Mouse (Mus musculus): ENCODE data around the gene Asap2. TPM values are rescaled to one million over a fixed set of nuclear protein-coding genes. Genes with fewer than 3 reads are reported as not detected.

The Asap2 gene
- polyA plus RNA-seq, 1 experiment from 2014 or later = 3.1 TPM

GRCm38 (mm10) chr12:21112453-21112857 is 122.2 kb downstream of the Asap2 start:
- H3K27ac ChIP-seq = no peak overlapping the region
- H3K36me3 ChIP-seq = no peaks in the 10 kb centered on the region
- no peaks in the 10 kb centered on the region for H3K9me3 ChIP-seq (replicated peaks)
- H3K4me3 ChIP-seq = peak overlapping the region; percentile 69
- 2% methylated on average over 17 of the region's 17 CpGs for WGBS (ENCODE audit: insufficient replicate concordance)
- peak overlapping the region; percentile 75 for H3K9ac ChIP-seq
- H3K27me3 ChIP-seq (replicated peaks) = peaks cover 30% of the 10 kb centered on the region
- no peak for ATAC-seq
- peaks cover 17% of the 10 kb centered on the region; the same call in 1 of the 2 replicates for H3K4me1 ChIP-seq
- peak overlapping the region; percentile 95 for H3K4me2 ChIP-seq

- Histone ChIP-seq H3K4me1 (peaks cover 8% of the 10 kb centered on the region), H3K9ac (no peak overlapping the region), H3K4me2 (no peak overlapping the region), H3K4me3 (no peak overlapping the region), H3K27ac (no peak overlapping the region), H3K9me3 (replicated peaks) (no peaks in the 10 kb centered on the region), H3K36me3 (no peaks in the 10 kb centered on the region), H3K27me3 (replicated peaks) (no peaks in the 10 kb centered on the region)
- WGBS (ENCODE audit: insufficient replicate concordance) = 43% methylated on average over 3 of the region's 3 CpGs
- ATAC-seq = no peak
Observed at GRCm38 (mm10) chr12:21119446-21119845, 129.2 kb downstream of the Asap2 start.

- no peaks in the 10 kb centered on the region for H3K27me3 ChIP-seq (replicated peaks)
- 64% methylated on average over 3 of the region's 3 CpGs for WGBS (ENCODE audit: insufficient replicate concordance)
- H3K9me3 ChIP-seq (replicated peaks) = no peaks in the 10 kb centered on the region
- no peak overlapping the region for H3K9ac ChIP-seq
- no peak overlapping the region for H3K27ac ChIP-seq
- no peak for ATAC-seq
- no peak overlapping the region for H3K4me2 ChIP-seq
- no peak overlapping the region for H3K4me3 ChIP-seq
- no peaks in the 10 kb centered on the region for H3K36me3 ChIP-seq
- H3K4me1 ChIP-seq = peaks cover 15% of the 10 kb centered on the region
Observed at GRCm38 (mm10) chr12:21122818-21123217, 132.6 kb downstream of the Asap2 start.

- Histone ChIP-seq H3K27me3 (replicated peaks) (no peaks in the 10 kb centered on the region), H3K4me1 (peaks cover 24% of the 10 kb centered on the region), H3K36me3 (no peaks in the 10 kb centered on the region), H3K27ac (no peak overlapping the region), H3K4me3 (no peak overlapping the region), H3K4me2 (no peak overlapping the region), H3K9ac (no peak overlapping the region), H3K9me3 (replicated peaks) (no peaks in the 10 kb centered on the region)
- no peak for ATAC-seq
- WGBS (ENCODE audit: insufficient replicate concordance) = 18% methylated on average over 5 of the region's 5 CpGs
Observed at GRCm38 (mm10) chr12:21123647-21124046, 133.4 kb downstream of the Asap2 start.

GRCm38 (mm10) chr12:21125675-21126470 is 135.6 kb downstream of the Asap2 start:
- no peak overlapping the region for H3K9ac ChIP-seq
- no peak for ATAC-seq
- H3K4me3 ChIP-seq = no peak overlapping the region
- peaks cover 45% of the 10 kb centered on the region for H3K4me1 ChIP-seq
- H3K9me3 ChIP-seq (replicated peaks) = no peaks in the 10 kb centered on the region
- WGBS (ENCODE audit: insufficient replicate concordance) = 61% methylated on average over 10 of the region's 10 CpGs
- no peak overlapping the region for H3K4me2 ChIP-seq
- no peaks in the 10 kb centered on the region for H3K27me3 ChIP-seq (replicated peaks)
- no peak overlapping the region for H3K27ac ChIP-seq
- no peaks in the 10 kb centered on the region for H3K36me3 ChIP-seq

GRCm38 (mm10) chr12:21126516-21126915 is 136.3 kb downstream of the Asap2 start:
- Histone ChIP-seq H3K9me3 (replicated peaks) (no peaks in the 10 kb centered on the region), H3K36me3 (no peaks in the 10 kb centered on the region), H3K4me3 (no peak overlapping the region), H3K27me3 (replicated peaks) (no peaks in the 10 kb centered on the region), H3K4me1 (peaks cover 51% of the 10 kb centered on the region), H3K9ac (no peak overlapping the region), H3K27ac (no peak overlapping the region), H3K4me2 (no peak overlapping the region)
- WGBS (ENCODE audit: insufficient replicate concordance) = 80% methylated on average over 4 of the region's 4 CpGs
- ATAC-seq = no peak

- Histone ChIP-seq H3K9ac (no peak overlapping the region), H3K36me3 (no peaks in the 10 kb centered on the region), H3K4me1 (peaks cover 70% of the 10 kb centered on the region), H3K27me3 (replicated peaks) (no peaks in the 10 kb centered on the region), H3K4me3 (no peak overlapping the region), H3K27ac (no peak overlapping the region), H3K4me2 (no peak overlapping the region), H3K9me3 (replicated peaks) (no peaks in the 10 kb centered on the region)
- 35% methylated on average over 9 of the region's 9 CpGs for WGBS (ENCODE audit: insufficient replicate concordance)
- 0 out of 2 replicates have a peak, but pooled peaks have one; percentile 16 for ATAC-seq
Observed at GRCm38 (mm10) chr12:21128930-21129869, 138.9 kb downstream of the Asap2 start.

- Histone ChIP-seq H3K27me3 (replicated peaks) (no peaks in the 10 kb centered on the region), H3K4me3 (no peak overlapping the region), H3K9me3 (replicated peaks) (no peaks in the 10 kb centered on the region), H3K27ac (no peak overlapping the region), H3K4me1 (peaks cover 82% of the 10 kb centered on the region), H3K4me2 (peak overlapping the region; percentile 2; the same call in 1 of the 2 replicates), H3K36me3 (no peaks in the 10 kb centered on the region), H3K9ac (no peak overlapping the region)
- peak; percentile 49 for ATAC-seq
- WGBS (ENCODE audit: insufficient replicate concordance) = 18% methylated on average over 10 of the region's 10 CpGs
Observed at GRCm38 (mm10) chr12:21130274-21130823, 140.1 kb downstream of the Asap2 start.

- ATAC-seq = no peak
- no peak overlapping the region for H3K9ac ChIP-seq
- peaks cover 93% of the 10 kb centered on the region for H3K4me1 ChIP-seq
- H3K4me3 ChIP-seq = no peak overlapping the region
- H3K27ac ChIP-seq = no peak overlapping the region
- no peaks in the 10 kb centered on the region for H3K9me3 ChIP-seq (replicated peaks)
- H3K27me3 ChIP-seq (replicated peaks) = no peaks in the 10 kb centered on the region
- 13% methylated on average over 10 of the region's 10 CpGs for WGBS (ENCODE audit: insufficient replicate concordance)
- H3K36me3 ChIP-seq = no peaks in the 10 kb centered on the region
- H3K4me2 ChIP-seq = 0 out of 2 replicates have a peak overlapping the region, but pooled peaks have one; percentile 9
Observed at GRCm38 (mm10) chr12:21132537-21132936, 142.3 kb downstream of the Asap2 start.

- Histone ChIP-seq H3K4me3 (no peak overlapping the region), H3K4me2 (no peak overlapping the region), H3K27ac (no peak overlapping the region), H3K9me3 (replicated peaks) (no peaks in the 10 kb centered on the region), H3K36me3 (no peaks in the 10 kb centered on the region), H3K9ac (no peak overlapping the region), H3K27me3 (replicated peaks) (no peaks in the 10 kb centered on the region), H3K4me1 (peaks cover 90% of the 10 kb centered on the region)
- ATAC-seq = no peak
- WGBS (ENCODE audit: insufficient replicate concordance) = 63% methylated on average over 4 of the region's 4 CpGs
Observed at GRCm38 (mm10) chr12:21133031-21133430, 142.8 kb downstream of the Asap2 start.

- Histone ChIP-seq H3K4me1 (peaks cover 80% of the 10 kb centered on the region), H3K9me3 (replicated peaks) (no peaks in the 10 kb centered on the region), H3K27me3 (replicated peaks) (no peaks in the 10 kb centered on the region), H3K36me3 (no peaks in the 10 kb centered on the region), H3K4me3 (no peak overlapping the region), H3K9ac (no peak overlapping the region), H3K4me2 (no peak overlapping the region), H3K27ac (no peak overlapping the region)
- WGBS (ENCODE audit: insufficient replicate concordance) = 47% methylated on average over 17 of the region's 17 CpGs
- no peak for ATAC-seq
Observed at GRCm38 (mm10) chr12:21133972-21134859, 144.0 kb downstream of the Asap2 start.
